Mouse (Mus musculus): ENCODE measurements at regions not wholly inside any gene's neighbourhood (a gene's known extent, or its start where the extent isn't known, plus 50 kb on each side); places are given as distances from the start of the nearest gene placed in this dataset.
"Not testable (repeated sequence)": the region's sequence is repeated elsewhere in the genome, so short reads cannot be mapped to it uniquely, and the experiment has no call there.

GRCm38 (mm10) chr16:57914506-57914905 lies 160.0 kb upstream of the Col8a1 start:
- intact Hi-C loops (cut with DNase I) = no loop called here
- DNase-seq = no peak

- intact Hi-C loops (cut with DNase I) = no loop called here
- no peak for DNase-seq
These were observed 160.9 kb upstream of the Col8a1 start for GRCm38 (mm10) chr16:57915451-57915850.

- intact Hi-C loops (cut with DNase I) = loop anchor here (10.0 kb wide), 1 partner anchor 361 kb away; no protein-coding TSS in a partner anchor
- DNase-seq = no peak
These were observed 169.1 kb upstream of the Col8a1 start for GRCm38 (mm10) chr16:57923447-57924129.

GRCm38 (mm10) chr16:57924130-57924495 lies 169.6 kb upstream of the Col8a1 start:
- no peak for DNase-seq
- intact Hi-C loops (cut with DNase I) = loop anchor here (10.0 kb wide), 1 partner anchor 361 kb away; no protein-coding TSS in a partner anchor

GRCm38 (mm10) chr16:57927816-57928215 lies 173.3 kb upstream of the Col8a1 start:
- intact Hi-C loops (cut with DNase I) = loop anchor here (5.0 to 10.0 kb wide), 2 partner anchors 76 to 357 kb away; no protein-coding TSS in a partner anchor
- peak; percentile 60 to 70 for DNase-seq

GRCm38 (mm10) chr16:57928301-57928700 lies 173.8 kb upstream of the Col8a1 start:
- DNase-seq = peak; percentile 64 to 68
- intact Hi-C loops (cut with DNase I) = loop anchor here (5.0 to 10.0 kb wide), 2 partner anchors 76 to 356 kb away; no protein-coding TSS in a partner anchor

GRCm38 (mm10) chr16:57929151-57929764 lies 174.7 kb upstream of the Col8a1 start:
- peak in 1 of 2 experiments; percentile 19 for DNase-seq

GRCm38 (mm10) chr16:57945404-57945803 lies 190.9 kb upstream of the Col8a1 start:
- DNase-seq = no peak
- intact Hi-C loops (cut with DNase I) = no loop called here

More at GRCm38 (mm10) chr16:57929151-57929764, 174.7 kb upstream of the Col8a1 start:
- intact Hi-C loops (cut with DNase I) = loop anchor here (5.0 to 10.0 kb wide), 2 partner anchors 77 to 356 kb away; no protein-coding TSS in a partner anchor

GRCm38 (mm10) chr16:57947309-57947708 lies 192.8 kb upstream of the Col8a1 start:
- intact Hi-C loops (cut with DNase I) = no loop called here
- DNase-seq = no peak

- DNase-seq = no peak
- intact Hi-C loops (cut with DNase I) = no loop called here
These were observed 195.1 kb upstream of the Col8a1 start for GRCm38 (mm10) chr16:57949680-57950079.

GRCm38 (mm10) chr16:57970956-57971355 lies 216.4 kb upstream of the Col8a1 start:
- DNase-seq = no peak
- intact Hi-C loops (cut with DNase I) = no loop called here

GRCm38 (mm10) chr16:57984111-57984510 lies 229.6 kb upstream of the Col8a1 start:
- intact Hi-C loops (cut with DNase I) = no loop called here
- no peak for DNase-seq

GRCm38 (mm10) chr16:58005740-58006139 lies 251.2 kb upstream of the Col8a1 start:
- DNase-seq = no peak
- intact Hi-C loops (cut with DNase I) = no loop called here

- intact Hi-C loops (cut with DNase I) = no loop called here
- DNase-seq = no peak
These were observed 259.0 kb upstream of the Col8a1 start for GRCm38 (mm10) chr16:58013557-58013956.

- DNase-seq = no peak
- intact Hi-C loops (cut with DNase I) = no loop called here
These were observed 273.0 kb upstream of the Col8a1 start for GRCm38 (mm10) chr16:58027525-58027924.

- intact Hi-C loops (cut with DNase I) = not testable (repeated sequence)
- peak; percentile 5 to 29 for DNase-seq
These were observed 274.0 kb upstream of the Col8a1 start for GRCm38 (mm10) chr16:58028541-58028940.

- intact Hi-C loops (cut with DNase I) = no loop called here
- peak; percentile 6 to 37 for DNase-seq
These were observed 275.1 kb upstream of the Col8a1 start for GRCm38 (mm10) chr16:58029674-58030073.

- intact Hi-C loops (cut with DNase I) = no loop called here
- no peak for DNase-seq
These were observed 314.2 kb upstream of the Col8a1 start for GRCm38 (mm10) chr16:58068654-58069271.

GRCm38 (mm10) chr16:58072441-58072840 lies 317.9 kb upstream of the Col8a1 start:
- intact Hi-C loops (cut with DNase I) = no loop called here
- no peak for DNase-seq

- no peak for DNase-seq
- intact Hi-C loops (cut with DNase I) = no loop called here
These were observed 307.9 kb upstream of the Dcbld2 start for GRCm38 (mm10) chr16:58100351-58100750.

- no peak for DNase-seq
- intact Hi-C loops (cut with DNase I) = no loop called here
These were observed 297.8 kb upstream of the Dcbld2 start for GRCm38 (mm10) chr16:58110452-58110851.

Measured in heart, postnatal 14 days (tissue).